Mouse (Mus musculus): Measurements from ENCODE around the gene Maml1.

Gene Maml1

DNA sequence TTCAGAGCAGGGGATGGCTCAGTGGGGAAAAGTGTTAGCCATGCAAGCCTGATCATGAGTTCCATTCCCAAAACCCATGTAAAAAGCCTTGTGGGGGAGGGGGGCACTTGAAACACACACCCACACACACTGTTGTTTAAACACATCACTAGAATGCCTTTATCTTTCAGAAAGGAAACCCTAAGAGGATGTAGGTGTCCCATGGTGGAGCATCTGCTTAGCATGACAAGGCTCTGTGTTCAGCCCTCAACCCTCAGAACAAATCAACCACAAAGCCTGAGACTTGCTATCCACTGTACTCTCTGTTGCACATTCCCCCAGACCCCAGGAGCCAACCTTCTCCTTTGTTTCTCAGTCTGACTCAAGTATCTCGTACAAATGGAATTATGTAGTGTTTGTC lies 12.1 kb downstream of the Maml1 start:
- DNase-seq (ENCODE audit: low read depth, low spot score): no peak

- no peak for DNase-seq (ENCODE audit: low read depth, low spot score)
Measured at GRCm38 (mm10) chr11:50279005-50279404, 13.1 kb downstream of the Maml1 start.

- no peak for DNase-seq (ENCODE audit: low read depth, low spot score)
Measured at GRCm38 (mm10) chr11:50277706-50278105, 14.4 kb downstream of the Maml1 start.

DNA sequence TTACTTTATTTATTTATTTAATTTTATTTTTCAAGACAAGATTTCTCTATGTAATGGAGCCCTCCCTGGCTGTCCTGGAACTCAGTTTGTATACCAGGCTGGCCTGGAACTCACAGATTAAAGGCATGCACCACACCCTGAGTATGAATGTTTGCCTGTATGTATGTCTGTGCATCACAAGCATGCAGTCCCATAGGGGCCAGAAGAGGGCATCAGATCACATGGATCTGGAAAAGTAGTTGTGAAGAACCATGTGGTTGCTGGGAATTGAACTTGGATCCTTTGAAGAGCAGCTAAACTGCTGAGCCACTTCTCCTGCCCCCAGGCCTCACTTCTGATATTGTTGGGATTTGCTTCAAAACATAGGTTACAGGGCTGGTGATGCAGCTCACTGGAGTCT lies 15.1 kb downstream of the Maml1 start:
- no peak for DNase-seq (ENCODE audit: low read depth, low spot score)

DNA sequence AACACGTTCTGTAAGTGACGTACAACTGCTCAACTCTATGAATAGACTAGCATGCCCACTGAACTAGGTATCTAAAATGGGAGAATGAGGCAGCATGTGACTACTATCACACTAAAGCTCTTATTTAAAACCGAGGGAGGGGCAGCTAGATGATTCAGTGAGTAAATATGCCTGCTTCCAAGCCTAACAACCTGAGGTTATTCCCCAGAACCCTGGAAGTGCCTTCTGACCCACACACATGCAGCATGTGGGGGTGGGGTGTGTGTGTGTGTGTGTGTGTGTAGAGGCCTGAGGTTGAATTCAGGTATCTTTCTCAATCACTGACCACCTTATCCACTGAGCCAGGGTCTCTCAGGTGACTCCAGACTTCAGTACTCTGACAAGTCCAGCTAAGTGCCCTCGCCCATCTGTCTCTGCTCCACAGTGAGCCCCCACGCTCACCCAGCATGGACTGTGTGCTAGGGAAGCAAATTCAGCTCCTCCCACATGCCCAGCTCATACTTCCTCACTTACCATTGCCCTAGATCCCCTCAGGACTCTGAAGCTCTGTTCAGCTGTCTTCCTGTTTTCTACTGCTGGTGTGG lies 16.5 kb downstream of the Maml1 start:
- DNase-seq (ENCODE audit: low read depth, low spot score): no peak

DNA sequence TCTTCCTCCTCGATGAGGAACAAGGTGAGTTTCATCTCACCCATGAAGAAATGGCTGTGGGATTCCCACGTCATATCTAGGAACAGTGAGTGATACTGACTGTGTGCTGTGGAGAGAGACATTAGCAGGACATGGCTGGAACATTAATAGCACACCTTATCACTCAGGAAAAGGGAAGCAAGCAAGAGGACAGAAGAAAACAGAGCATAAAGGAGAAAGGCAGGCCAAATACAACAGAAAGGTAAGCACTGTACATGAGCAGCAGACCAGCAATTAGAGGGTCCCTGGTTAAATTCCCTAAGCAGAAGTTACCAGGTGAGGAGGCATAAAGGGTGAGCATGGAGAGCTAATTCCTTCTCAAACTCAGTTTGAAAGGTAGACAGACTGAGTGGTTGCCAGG lies 17.0 kb downstream of the Maml1 start:
- DNase-seq (ENCODE audit: low read depth, low spot score): no peak

DNA sequence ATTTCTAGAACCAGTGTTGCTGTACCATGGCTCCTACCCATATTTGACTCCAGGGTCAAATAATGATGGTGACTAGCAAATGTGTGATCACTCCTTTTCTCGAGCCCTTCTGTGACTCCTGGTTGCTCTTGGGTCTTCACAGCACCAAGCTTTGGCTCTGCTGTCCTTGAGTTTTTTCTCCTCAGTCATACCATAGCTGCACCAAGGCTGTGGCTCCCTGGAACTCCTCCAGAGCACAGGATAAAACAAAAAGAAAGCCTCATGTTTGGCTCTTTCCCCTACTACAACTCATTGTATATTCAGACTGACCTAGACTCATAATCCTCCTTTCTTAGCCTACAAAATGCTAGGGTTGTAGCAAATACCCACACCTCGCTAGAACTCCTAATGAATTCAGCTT lies 19.3 kb downstream of the Maml1 start:
- DNase-seq (ENCODE audit: low read depth, low spot score): no peak

- DNase-seq (ENCODE audit: low read depth, low spot score): no peak
Measured at GRCm38 (mm10) chr11:50269885-50270284, 22.2 kb downstream of the Maml1 start.

GRCm38 (mm10) chr11:50269163-50269562 lies 22.9 kb downstream of the Maml1 start:
- no peak for DNase-seq (ENCODE audit: low read depth, low spot score)

DNA sequence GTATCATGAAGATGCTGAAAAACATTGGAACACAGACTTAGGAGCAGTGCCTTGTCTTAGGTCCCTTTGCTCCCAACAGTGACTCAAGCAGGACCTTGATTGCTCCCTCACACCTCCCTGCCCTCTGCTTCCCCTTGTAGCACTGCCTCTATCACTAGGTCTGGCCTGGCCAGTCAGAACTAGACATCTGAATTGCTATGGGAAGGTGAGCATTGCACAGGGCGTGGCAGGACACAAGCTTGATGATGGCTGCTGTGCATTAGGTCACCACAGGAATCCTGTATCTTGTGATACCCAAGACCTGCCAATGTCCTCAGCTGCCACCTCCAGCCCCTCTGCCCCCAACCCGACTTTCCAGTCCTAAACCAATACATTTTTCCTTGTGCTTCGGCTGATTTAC lies 25.1 kb downstream of the Maml1 start:
- DNase-seq (ENCODE audit: low read depth, low spot score): no peak

GRCm38 (mm10) chr11:50265931-50266330 lies 26.2 kb downstream of the Maml1 start:
- DNase-seq (ENCODE audit: low read depth, low spot score): no peak

GRCm38 (mm10) chr11:50263198-50263597 lies 28.9 kb downstream of the Maml1 start:
- DNase-seq (ENCODE audit: low read depth, low spot score): no peak

DNA sequence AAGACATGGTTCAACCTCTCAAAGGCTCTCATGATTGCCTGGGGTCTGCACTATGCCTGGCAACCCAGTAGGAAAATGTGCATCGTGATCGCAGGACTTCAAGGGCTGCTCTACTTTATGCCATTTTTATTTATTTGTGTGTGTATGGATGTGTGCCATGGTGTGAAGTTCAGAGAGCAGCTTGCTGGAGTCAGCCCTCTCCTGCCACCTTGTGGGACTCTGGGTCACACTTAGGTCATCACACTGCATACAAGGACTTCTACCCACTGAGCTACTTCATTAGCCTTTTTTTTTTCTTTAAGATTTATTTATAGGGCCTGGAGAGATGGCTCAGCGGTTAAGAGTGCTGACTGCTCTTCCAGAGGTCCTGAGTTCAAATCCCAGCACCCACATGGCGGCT lies 30.1 kb downstream of the Maml1 start:
- DNase-seq (ENCODE audit: low read depth, low spot score): no peak

GRCm38 (mm10) chr11:50258310-50258709 lies 33.8 kb downstream of the Maml1 start:
- DNase-seq (ENCODE audit: low read depth, low spot score): no peak

DNA sequence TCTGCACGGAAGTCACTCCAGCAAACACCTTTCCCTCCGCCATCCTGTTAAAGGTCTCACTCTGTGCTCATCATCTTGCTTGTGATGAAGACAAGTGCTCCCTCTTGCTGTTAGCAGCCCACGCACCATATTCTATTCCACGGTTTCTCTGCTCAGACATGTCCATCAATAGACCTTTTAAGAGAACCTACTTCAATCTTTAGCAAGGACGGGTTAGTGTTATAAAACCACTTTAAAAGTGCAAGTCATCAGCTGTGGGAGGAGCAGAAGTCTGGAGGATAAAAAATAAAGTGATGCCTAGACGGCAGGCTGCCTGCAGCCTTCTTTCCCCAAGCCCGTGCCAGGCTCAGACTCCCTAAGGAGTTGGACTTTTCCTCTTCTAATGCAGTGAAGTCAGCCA lies 35.5 kb downstream of the Maml1 start:
- DNase-seq (ENCODE audit: low read depth, low spot score): no peak

GRCm38 (mm10) chr11:50254010-50254580 lies 38.0 kb downstream of the Maml1 start:
- no peak for DNase-seq (ENCODE audit: low read depth, low spot score)

GRCm38 (mm10) chr11:50253393-50253792 lies 38.7 kb downstream of the Maml1 start:
- no peak for DNase-seq (ENCODE audit: low read depth, low spot score)

- no peak for DNase-seq (ENCODE audit: low read depth, low spot score)
Measured at GRCm38 (mm10) chr11:50252684-50253265, 39.3 kb downstream of the Maml1 start.

DNA sequence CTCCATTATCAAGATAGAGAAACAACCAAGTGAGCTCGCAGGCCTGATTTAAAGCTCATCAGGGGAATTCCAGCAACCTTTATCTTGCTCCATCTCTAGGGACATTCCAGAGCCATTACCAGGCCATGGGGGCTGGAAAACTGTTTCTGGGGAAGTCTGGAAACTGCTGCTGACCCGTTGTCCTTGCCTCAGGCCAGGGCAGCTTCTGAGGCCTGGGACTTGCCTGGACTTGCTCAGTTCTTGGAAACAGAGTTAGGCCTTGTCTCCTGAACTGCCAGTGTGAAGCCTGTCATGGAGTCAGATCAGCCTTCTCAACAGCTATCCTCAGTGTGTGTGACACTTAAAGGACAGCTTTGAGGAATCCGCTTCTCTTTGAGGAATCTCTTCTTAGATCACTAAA lies 39.9 kb downstream of the Maml1 start:
- no peak for DNase-seq (ENCODE audit: low read depth, low spot score)

- no peak for DNase-seq (ENCODE audit: low read depth, low spot score)
Measured at GRCm38 (mm10) chr11:50248473-50249171, 43.5 kb downstream of the Maml1 start.

DNA sequence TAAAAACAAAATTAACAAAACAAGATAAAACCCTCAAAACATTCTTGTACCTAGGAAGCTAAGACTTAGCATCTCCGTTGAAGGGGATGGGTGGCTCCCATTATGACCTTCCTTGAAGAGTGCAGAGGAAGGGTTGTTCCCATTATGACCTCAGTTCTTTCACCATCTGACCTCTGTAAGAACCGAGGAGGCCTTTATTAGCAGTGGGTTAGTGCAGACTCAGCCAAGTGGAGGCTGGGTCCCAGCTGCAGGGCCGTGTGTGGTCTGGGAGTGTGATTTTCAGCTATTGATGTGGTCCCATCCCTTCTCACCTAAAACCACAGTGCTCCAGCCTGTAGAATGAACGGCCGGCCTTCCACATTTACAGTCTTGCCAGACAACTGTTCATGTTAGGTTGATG lies 46.8 kb downstream of the Maml1 start:
- DNase-seq (ENCODE audit: low read depth, low spot score): no peak

DNA sequence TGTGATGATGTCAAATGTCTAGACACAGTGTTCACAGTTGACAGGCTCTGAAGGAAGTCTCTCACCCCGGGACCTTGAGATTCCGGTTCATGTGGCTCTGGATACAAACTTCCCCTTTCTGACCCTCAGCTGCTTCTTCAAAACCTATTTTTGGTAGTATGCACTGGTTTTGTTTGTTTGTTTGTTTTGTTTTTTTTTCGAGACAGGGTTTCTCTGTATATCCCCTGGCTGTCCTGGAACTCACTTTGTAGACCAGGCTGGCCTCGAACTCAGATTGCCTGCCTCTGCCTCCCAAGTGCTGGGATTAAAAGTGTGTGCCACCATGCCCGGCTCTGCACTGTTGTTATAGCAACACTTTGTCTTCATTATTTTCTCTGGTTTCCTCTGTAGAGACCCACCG lies 48.2 kb downstream of the Maml1 start:
- DNase-seq (ENCODE audit: low read depth, low spot score): no peak

Data from retina, postnatal 7 days (tissue).